Mouse (Mus musculus) CH12F3 (cell line): ENCODE data around the gene Sh3rf3.
"Not testable (repeated sequence)": the region's sequence is repeated elsewhere in the genome, so short reads cannot be mapped to it uniquely, and the experiment has no call there.

Experiments
- in situ Hi-C: fragments of 300-500 bp; cut with MboI; formaldehyde crosslinking; loops from 2 replicates; pipeline ENCODE4 v1.14.3; 2020; ENCODE audit warnings: low sequenced_read_pairs

Sh3rf3 gene

GRCm38 (mm10) chr10:59090622-59090971 is 277.4 kb downstream of the Sh3rf3 start:
- in situ Hi-C loops: no loop called here

DNA sequence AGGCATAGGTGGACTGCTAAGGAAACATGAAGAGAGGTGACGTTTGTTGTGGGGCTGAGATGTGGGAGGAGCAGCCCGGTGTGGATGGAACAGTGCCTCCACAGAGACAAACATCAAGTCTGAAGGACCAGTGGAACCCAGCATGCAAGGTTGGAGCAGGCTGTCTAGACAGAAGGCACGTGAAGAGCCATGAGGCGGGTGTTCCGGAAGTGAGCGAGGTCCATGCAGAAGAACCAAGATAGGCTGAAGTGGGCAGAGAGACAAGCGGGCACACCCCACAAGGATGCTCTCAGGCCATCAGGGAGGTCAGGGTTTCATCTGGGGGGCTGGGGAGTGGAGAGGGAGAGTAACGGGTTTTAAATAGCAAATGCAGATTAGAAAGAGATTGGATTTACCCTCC is 278.4 kb downstream of the Sh3rf3 start:
- in situ Hi-C loops: no loop called here

GRCm38 (mm10) chr10:59091988-59092387 is 278.8 kb downstream of the Sh3rf3 start:
- in situ Hi-C loops: no loop called here

GRCm38 (mm10) chr10:59103076-59103475 is 289.9 kb downstream of the Sh3rf3 start:
- in situ Hi-C loops: not testable (repeated sequence)

DNA sequence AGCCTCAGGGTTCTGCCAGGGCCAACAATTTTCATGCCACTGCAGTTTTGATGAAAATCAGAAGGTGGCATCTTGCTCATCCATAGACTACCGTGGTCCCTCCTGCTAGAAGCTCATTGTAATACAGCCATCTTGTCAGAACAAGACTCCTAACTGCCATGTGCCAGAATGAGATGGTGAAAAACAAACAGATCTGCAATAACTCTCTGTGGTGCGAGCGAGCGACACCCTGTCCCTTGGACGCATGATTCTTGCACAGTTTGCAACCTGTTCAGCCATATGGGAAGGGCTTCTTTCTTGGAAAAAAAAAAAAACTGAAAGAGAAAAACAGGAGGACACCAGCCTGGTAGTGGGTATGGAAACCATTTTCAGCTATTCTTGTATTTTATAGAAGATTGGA is 291.5 kb downstream of the Sh3rf3 start:
- in situ Hi-C loops: no loop called here

DNA sequence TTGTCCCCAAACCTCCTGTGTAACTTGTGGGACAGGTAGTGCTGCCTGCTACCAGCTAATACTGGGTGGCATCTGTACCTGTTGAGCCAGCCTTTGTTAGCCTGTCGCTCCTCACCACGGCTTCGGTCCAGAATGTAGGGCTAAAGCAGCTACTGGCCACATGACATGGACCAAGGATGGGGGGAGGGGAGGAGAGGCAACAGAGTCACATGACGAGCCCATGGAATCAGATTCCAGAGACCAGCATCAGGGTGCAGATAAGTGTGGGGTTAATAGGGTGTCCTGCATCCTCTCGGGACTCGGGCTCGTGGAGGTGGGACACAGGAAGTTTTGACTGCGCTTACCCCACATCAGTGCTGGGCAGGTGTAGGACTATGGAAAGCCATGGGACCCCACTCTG is 292.7 kb downstream of the Sh3rf3 start:
- in situ Hi-C loops: no loop called here

- in situ Hi-C loops: no loop called here
These were observed 293.5 kb downstream of the Sh3rf3 start for GRCm38 (mm10) chr10:59106644-59107043.

GRCm38 (mm10) chr10:59109015-59109414 is 295.9 kb downstream of the Sh3rf3 start:
- in situ Hi-C loops: no loop called here

GRCm38 (mm10) chr10:59110386-59110785 is 297.2 kb downstream of the Sh3rf3 start:
- in situ Hi-C loops: no loop called here

DNA sequence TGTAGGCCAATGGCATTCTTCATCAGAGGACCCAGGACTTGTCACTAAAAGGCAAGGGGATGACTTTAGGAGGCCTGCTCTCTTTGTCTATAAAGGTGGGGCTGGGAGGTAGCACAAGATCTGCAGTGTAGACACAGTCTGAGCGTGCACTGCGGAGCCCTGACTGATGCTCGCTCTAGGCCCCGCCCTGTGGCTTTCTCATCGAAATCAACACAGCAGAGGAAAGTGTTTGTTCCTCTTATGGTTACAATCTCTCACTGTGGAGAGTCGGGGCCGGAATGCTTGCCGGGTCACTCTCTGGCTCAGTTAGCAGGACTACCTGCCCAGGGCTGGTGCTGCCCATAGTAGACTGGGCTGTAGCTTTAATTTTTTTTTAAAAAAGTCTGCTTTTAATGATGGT is 299.6 kb downstream of the Sh3rf3 start:
- in situ Hi-C loops: no loop called here

DNA sequence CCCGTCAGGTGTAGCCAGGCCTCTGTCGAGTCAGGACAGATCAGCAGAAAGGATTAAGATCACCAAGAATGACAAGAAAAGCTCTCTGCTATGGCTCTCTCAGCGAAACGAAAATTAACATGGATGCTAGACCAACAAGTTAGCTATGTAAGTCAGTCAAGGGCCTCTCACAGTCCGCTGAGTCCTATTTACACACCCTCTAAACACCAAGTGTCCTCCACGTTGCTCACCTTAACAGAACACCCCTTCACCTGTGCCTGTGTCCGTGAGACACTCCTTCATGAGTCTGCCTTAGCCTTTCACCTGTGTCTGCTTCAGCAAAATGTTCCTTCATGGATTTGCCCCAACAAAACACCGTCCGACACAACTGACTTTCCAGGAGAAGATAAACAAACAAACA is 300.2 kb downstream of the Sh3rf3 start:
- in situ Hi-C loops: no loop called here

GRCm38 (mm10) chr10:59114535-59115291 is 301.6 kb downstream of the Sh3rf3 start:
- in situ Hi-C loops: no loop called here

GRCm38 (mm10) chr10:59115691-59116090 is 302.5 kb downstream of the Sh3rf3 start:
- in situ Hi-C loops: no loop called here

GRCm38 (mm10) chr10:59116331-59116730 is 303.2 kb downstream of the Sh3rf3 start:
- in situ Hi-C loops: no loop called here

GRCm38 (mm10) chr10:59117555-59117954 is 304.4 kb downstream of the Sh3rf3 start:
- in situ Hi-C loops: no loop called here

- in situ Hi-C loops: no loop called here
These were observed 305.8 kb downstream of the Sh3rf3 start for GRCm38 (mm10) chr10:59119001-59119400.

- in situ Hi-C loops: no loop called here
These were observed 306.7 kb downstream of the Sh3rf3 start for GRCm38 (mm10) chr10:59119811-59120210.

GRCm38 (mm10) chr10:59125497-59125896 is 312.3 kb downstream of the Sh3rf3 start:
- in situ Hi-C loops: no loop called here

GRCm38 (mm10) chr10:59127637-59128036 is 314.5 kb downstream of the Sh3rf3 start:
- in situ Hi-C loops: no loop called here

DNA sequence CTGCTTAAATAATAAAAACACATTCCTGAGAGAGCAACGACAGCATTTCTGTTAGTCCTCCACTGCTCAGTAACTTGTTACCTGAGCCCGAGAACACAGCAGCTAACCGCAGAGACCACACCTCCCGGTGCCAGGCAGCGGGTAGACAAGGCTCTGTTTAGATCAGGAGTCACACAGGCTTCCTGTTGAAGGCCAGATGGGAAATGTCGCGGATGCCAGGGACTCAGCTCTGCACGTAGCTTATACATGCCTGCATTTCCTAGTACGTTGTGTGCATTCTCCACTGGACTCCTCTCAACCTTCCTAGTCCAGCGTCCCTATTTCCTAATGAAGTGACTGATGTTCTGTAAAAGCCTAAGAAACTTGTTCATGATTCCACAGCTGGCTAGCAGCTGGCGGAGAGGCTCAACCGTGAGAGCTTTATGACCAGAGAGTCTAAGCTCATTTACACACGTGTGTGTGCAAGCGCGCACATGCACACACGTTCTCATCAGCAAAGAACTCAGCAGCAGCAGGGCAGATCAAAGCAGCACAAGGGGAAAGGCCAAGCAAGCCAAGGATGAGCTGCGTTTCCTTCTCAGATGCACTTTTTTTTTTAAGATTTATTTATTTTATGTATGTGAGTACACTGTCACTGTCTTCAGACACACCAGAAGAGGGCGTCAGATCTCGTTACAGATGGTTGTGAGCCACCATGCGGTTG is 318.9 kb downstream of the Sh3rf3 start:
- in situ Hi-C loops: no loop called here

DNA sequence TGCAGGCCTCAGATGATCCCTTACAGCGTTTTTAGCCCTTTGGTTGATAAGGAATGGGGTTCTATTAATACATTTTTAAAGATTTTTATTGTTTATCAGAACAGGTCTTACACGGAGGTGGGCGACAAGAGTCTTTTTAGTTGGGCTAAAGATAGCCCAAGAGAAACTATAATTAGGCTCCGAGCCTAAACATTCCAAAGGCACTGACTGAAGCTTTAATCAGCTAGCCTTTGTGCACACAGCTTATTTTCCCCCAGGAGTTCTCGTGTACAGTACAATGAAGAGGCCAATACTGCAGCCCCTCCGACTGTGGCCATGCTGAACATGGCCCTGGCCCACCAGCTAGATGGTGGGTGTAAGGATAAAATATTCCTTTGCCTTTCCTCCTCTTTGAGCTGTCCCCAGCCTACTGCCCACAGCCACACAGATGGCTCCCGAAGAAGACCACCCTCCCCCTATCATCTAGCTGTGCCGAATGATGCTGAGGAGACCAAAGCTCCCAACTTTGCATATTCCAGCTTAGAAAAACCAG is 320.4 kb downstream of the Sh3rf3 start:
- in situ Hi-C loops: no loop called here

DNA sequence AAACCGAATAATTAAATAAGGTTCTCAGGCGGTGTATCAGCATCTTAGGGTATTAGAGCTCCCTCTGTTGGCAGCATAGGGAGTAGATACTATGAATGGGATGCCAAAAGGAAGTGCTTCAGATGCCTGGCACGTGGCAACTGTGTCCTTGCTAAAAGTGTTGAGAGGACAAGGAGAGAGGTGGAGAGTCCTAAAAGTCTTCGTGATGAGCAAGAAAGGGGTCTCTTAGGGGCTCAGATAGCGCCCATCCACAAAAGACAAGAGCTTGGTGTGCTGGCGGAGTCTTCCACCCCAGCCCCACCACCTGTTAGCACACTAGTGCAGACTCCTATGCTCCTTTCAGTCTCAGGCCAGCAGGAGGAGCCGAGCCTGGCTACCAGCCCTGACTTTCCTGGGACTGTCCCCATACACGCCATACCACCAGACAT is 336.8 kb downstream of the Sh3rf3 start:
- in situ Hi-C loops: loop anchor here (25.0 kb wide), 1 partner anchor 712 kb away; no protein-coding TSS in a partner anchor
